Mouse (Mus musculus) cerebellum, adult 2 months (tissue): ENCODE results near the gene Cdk15. TPM values are rescaled to one million over a fixed set of nuclear protein-coding genes. Genes with fewer than 3 reads are reported as not detected.

Source experiments
- DNase-seq, 2 experiments: peaks; one replicate each; pipeline ENCODE4 v3.0.0; 2021
- H3K27ac ChIP-seq: fragments of 200-500 bp; 2 replicates; pipeline ENCODE4 v1.5.1; 2012; ENCODE audit warnings: low read length, control low read depth, inconsistent platforms; ENCODE audit not compliant: insufficient read depth
- H3K27me3 ChIP-seq: fragments of 200-500 bp; 2 replicates; pipeline ENCODE4 v1.6.1; 2012; ENCODE audit warnings: inconsistent platforms, mild to moderate bottlenecking, low read length, moderate library complexity; ENCODE audit not compliant: control insufficient read depth, insufficient read depth
- H3K4me1 ChIP-seq: fragments of 200-500 bp; 2 replicates; pipeline ENCODE4 v1.6.1; 2011; ENCODE audit warnings: low read length; ENCODE audit not compliant: control insufficient read depth, insufficient read depth
- H3K4me3 ChIP-seq: fragments of 200-500 bp; replicated peaks from 2 replicates; pipeline ENCODE3; 2011; ENCODE audit warnings: mild to moderate bottlenecking, low read depth, low read length, control low read depth; ENCODE audit not compliant: insufficient read depth
- CTCF ChIP-seq: fragments of 200-500 bp; IDR thresholded peaks from 2 replicates; pipeline ENCODE4 v1.5.1; 2011; ENCODE audit warnings: low read depth, mild to moderate bottlenecking, control low read depth, low read length, moderate library complexity, borderline replicate concordance; ENCODE audit not compliant: insufficient read depth
- POLR2A ChIP-seq: fragments of 200-500 bp; IDR thresholded peaks from 2 replicates; pipeline ENCODE4 v1.6.1; 2011; ENCODE audit warnings: low read length, control low read depth, borderline replicate concordance; ENCODE audit not compliant: insufficient read depth
- WGBS: fragments of 180-500 bp; shearing (Covaris S2); methylation state at CpG from one replicate; pipeline ENCODE4 v1.1.7; 2018; 5-methylcytosine and 5-hydroxymethylcytosine counted together
- polyA plus RNA-seq: library from polyadenylated mRNA; depleted of rRNA; stranded (reverse); fragments of >200 nt; gene quantifications from 2 replicates; pipeline ENCODE4 v1.2.3, GENCODE M21; 2012

The Cdk15 gene
- polyA plus RNA-seq, 1 experiment, result 0.49 TPM

GRCm38 (mm10) chr1:59334562-59334890, 77.8 kb downstream of the Cdk15 start:
- H3K27ac ChIP-seq, result no peak overlapping the region

GRCm38 (mm10) chr1:59336256-59336655, 79.5 kb downstream of the Cdk15 start:
- TF ChIP-seq CTCF (no peak), POLR2A (no peak)
- DNase-seq, result no peak
- WGBS, result 92% methylated on average over 1 of the region's 1 CpGs
- Histone ChIP-seq H3K4me1 (peaks cover 14% of the 10 kb centered on the region; the same call in 1 of the 2 replicates), H3K27ac (no peak overlapping the region), H3K27me3 (no peaks in the 10 kb centered on the region), H3K4me3 (no peak overlapping the region)

More at GRCm38 (mm10) chr1:59334562-59334890, 77.8 kb downstream of the Cdk15 start:
- no peak for TF ChIP-seq POLR2A
- TF ChIP-seq CTCF, result no peak
- 49% methylated on average over 4 of the region's 4 CpGs for WGBS
- Histone ChIP-seq H3K4me1 (peaks cover 10% of the 10 kb centered on the region; the same call in 1 of the 2 replicates), H3K27me3 (no peaks in the 10 kb centered on the region), H3K4me3 (no peak overlapping the region)
- no peak for DNase-seq

- Histone ChIP-seq H3K27me3 (no peaks in the 10 kb centered on the region), H3K4me1 (peaks cover 4% of the 10 kb centered on the region; the same call in 1 of the 2 replicates), H3K27ac (no peak overlapping the region), H3K4me3 (no peak overlapping the region)
- peak; percentile 34 to 44 for DNase-seq
- WGBS, result 21% methylated on average over 16 of the region's 16 CpGs
- TF ChIP-seq CTCF, result no peak
- TF ChIP-seq POLR2A, result no peak
These were observed 84.3 kb downstream of the Cdk15 start for GRCm38 (mm10) chr1:59340814-59341588.

- 57% methylated on average over 3 of the region's 3 CpGs for WGBS
- no peaks in the 10 kb centered on the region for H3K27me3 ChIP-seq
- no peak for TF ChIP-seq POLR2A
- no peak for TF ChIP-seq CTCF
These were observed 85.0 kb downstream of the Cdk15 start for GRCm38 (mm10) chr1:59341697-59342096.

GRCm38 (mm10) chr1:59342146-59342545, 85.4 kb downstream of the Cdk15 start:
- TF ChIP-seq POLR2A, result no peak
- no peak for TF ChIP-seq CTCF
- 90% methylated on average over 6 of the region's 6 CpGs for WGBS

More at GRCm38 (mm10) chr1:59341697-59342096, 85.0 kb downstream of the Cdk15 start:
- DNase-seq, result no peak
- Histone ChIP-seq H3K4me3 (no peak overlapping the region), H3K27ac (no peak overlapping the region), H3K4me1 (peaks cover 4% of the 10 kb centered on the region; the same call in 1 of the 2 replicates)

GRCm38 (mm10) chr1:59352706-59353105, 96.0 kb downstream of the Cdk15 start:
- DNase-seq, result no peak
- no peak for TF ChIP-seq POLR2A
- TF ChIP-seq CTCF, result no peak
- no peak overlapping the region for H3K4me3 ChIP-seq
- H3K4me1 ChIP-seq, result no peaks in the 10 kb centered on the region
- no peak overlapping the region for H3K27ac ChIP-seq
- 80% methylated on average over 4 of the region's 4 CpGs for WGBS
- no peaks in the 10 kb centered on the region for H3K27me3 ChIP-seq

More at GRCm38 (mm10) chr1:59342146-59342545, 85.4 kb downstream of the Cdk15 start:
- Histone ChIP-seq H3K4me1 (peaks cover 4% of the 10 kb centered on the region; the same call in 1 of the 2 replicates), H3K27me3 (no peaks in the 10 kb centered on the region), H3K4me3 (no peak overlapping the region), H3K27ac (no peak overlapping the region)
- no peak for DNase-seq

GRCm38 (mm10) chr1:59355440-59355839, 98.7 kb downstream of the Cdk15 start:
- H3K4me1 ChIP-seq, result no peaks in the 10 kb centered on the region
- 91% methylated on average over 9 of the region's 9 CpGs for WGBS
- TF ChIP-seq CTCF, result no peak
- no peak for TF ChIP-seq POLR2A
- no peak overlapping the region for H3K27ac ChIP-seq
- H3K4me3 ChIP-seq, result no peak overlapping the region
- no peak for DNase-seq
- H3K27me3 ChIP-seq, result no peaks in the 10 kb centered on the region

GRCm38 (mm10) chr1:59359136-59359535, 102.4 kb downstream of the Cdk15 start:
- Histone ChIP-seq H3K4me3 (no peak overlapping the region), H3K27me3 (no peaks in the 10 kb centered on the region), H3K4me1 (no peaks in the 10 kb centered on the region), H3K27ac (no peak overlapping the region)
- 93% methylated on average over 9 of the region's 9 CpGs for WGBS
- no peak for DNase-seq
- no peak for TF ChIP-seq POLR2A
- no peak for TF ChIP-seq CTCF
